Mouse (Mus musculus) left cerebral cortex, adult 11 months (tissue): ENCODE results near the gene Lrch3.
"Not testable (repeated sequence)": the region's sequence is repeated elsewhere in the genome, so short reads cannot be mapped to it uniquely, and the experiment has no call there.

Source experiments
- DNase-seq: peaks from one replicate; pipeline ENCODE4 v3.0.0; 2022; ENCODE audit warnings: low spot score

Lrch3 gene

DNA sequence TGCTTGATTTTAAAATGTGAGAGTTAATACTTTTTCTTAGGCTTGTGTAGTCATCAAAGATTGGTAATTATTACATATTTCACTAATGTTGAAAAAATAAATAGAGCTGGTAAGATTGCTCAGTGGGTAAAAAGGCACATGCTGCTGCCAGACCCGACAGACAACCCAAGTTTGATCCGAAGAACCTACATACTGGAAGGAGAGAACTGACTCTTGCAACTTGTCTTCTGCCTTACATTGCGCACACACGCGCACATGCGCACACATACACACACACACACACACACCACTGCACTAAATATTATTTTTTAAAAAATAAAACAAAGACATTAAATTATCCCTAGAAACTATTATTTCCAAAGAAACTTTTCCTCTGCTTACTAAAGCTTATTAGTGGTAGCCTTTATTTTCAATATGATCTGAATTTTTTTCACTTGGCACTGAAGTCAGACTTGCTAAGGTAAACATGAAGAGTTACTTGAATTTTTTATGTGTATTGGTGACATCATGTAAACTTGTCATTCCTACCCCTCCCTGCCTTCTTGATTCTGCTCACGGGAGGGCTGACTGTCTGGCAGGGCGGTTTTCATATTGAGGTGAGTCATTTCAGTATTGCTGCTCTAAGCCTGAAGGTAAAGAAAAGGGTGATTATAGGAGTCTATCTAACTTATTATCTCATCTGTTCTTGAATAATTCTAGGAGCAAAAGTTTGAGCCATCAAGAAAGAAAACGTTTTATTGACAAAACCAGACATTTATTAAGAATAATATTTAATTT is 1.6 kb downstream of the Lrch3 start:
- DNase-seq, result no peak

- not testable (repeated sequence) for DNase-seq
Observed at GRCm38 (mm10) chr16:32926629-32927028, 12.7 kb downstream of the Lrch3 start.

- DNase-seq, result no peak
Observed at GRCm38 (mm10) chr16:32927044-32927443, 13.1 kb downstream of the Lrch3 start.

GRCm38 (mm10) chr16:32929918-32930317 is 16.0 kb downstream of the Lrch3 start:
- DNase-seq, result no peak

- DNase-seq, result peak; percentile 39
Observed at GRCm38 (mm10) chr16:32934470-32934869, 20.6 kb downstream of the Lrch3 start.

DNA sequence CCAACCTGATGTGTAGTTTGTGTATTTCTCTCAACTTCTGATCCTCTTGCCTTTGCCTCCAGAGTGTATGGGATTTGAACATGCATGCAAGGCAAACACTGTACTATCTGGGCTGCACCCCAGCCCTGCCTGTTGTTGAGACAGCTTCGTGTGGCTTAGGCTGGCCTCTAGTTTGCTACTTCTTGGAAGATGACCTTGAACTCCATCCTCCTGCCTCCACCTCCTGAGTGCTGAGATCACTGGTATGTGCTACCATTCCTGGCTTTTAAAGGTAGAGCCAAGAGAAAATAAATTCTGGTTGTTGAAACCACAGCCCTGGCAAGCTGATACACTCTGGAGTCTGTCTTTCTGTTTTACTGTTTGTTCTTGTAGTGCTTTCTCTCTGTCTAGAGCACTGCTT is 21.2 kb downstream of the Lrch3 start:
- DNase-seq, result no peak

DNA sequence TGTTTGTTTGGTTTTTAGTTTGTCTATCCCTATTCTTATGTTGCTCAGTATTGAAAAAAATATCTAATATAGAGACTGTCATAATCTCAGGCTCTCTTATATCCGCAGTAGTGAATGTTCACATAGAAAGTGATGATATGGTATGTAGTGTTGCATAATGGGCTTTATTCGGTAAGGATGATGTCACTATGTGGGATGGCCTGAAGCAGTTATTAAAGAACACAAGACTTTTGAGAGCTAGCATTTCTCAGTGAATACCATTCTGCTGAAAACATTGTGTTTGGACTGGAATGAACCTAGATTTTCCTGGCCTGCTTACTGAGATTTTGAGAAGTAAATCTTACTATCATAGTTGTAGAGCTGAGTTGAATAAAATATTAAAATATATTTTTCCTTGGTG is 23.5 kb downstream of the Lrch3 start:
- DNase-seq, result no peak

- DNase-seq, result peak; percentile 39
Observed at GRCm38 (mm10) chr16:32939301-32939700, 25.4 kb downstream of the Lrch3 start.

- DNase-seq, result not testable (repeated sequence)
Observed at GRCm38 (mm10) chr16:32939716-32940115, 25.8 kb downstream of the Lrch3 start.

- not testable (repeated sequence) for DNase-seq
Observed at GRCm38 (mm10) chr16:32941226-32941625, 27.3 kb downstream of the Lrch3 start.

- no peak for DNase-seq
Observed at GRCm38 (mm10) chr16:32942694-32943093, 28.8 kb downstream of the Lrch3 start.

GRCm38 (mm10) chr16:32945379-32945778 is 31.5 kb downstream of the Lrch3 start:
- no peak for DNase-seq

GRCm38 (mm10) chr16:32948016-32948415 is 34.1 kb downstream of the Lrch3 start:
- no peak for DNase-seq

DNA sequence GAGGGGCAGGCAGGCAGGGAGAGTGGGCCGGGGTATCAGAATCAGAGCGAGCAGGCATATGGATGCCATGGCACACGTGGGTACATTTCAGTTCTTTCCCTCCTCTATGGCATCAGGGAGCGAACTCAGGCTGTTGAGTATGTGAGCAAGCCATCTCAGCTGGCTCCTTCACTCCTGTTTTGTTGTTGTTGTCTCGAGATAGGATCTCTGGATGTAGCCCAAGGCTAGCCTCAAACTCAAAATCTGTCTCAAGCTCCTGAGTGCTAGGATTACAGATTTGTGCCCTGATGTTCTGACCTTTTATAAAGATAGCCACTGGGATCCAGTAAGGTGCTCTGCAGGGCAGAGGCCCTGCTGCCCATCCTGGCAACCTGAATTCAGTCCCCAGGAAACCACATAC is 34.8 kb downstream of the Lrch3 start:
- no peak for DNase-seq

- no peak for DNase-seq
Observed at GRCm38 (mm10) chr16:32949281-32949680, 35.4 kb downstream of the Lrch3 start.

DNA sequence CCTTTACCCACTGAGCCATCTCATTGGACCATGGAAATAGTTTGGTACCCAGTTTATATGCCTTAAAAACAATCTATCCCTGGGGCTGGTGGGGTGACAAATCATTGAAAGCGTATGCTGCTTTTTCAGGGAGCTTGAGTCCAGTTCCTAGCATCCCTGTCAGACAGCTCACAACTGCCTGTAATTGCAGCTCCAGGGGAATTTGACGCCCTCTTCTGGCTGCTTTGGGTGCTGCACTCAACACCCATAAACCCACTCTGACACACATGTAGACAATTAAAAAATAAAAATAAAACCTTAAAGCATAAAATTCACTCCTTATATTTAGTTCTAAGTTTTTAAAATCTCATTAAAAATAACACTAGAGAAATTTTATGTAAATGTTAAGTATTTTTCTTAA is 37.2 kb downstream of the Lrch3 start:
- no peak for DNase-seq

DNA sequence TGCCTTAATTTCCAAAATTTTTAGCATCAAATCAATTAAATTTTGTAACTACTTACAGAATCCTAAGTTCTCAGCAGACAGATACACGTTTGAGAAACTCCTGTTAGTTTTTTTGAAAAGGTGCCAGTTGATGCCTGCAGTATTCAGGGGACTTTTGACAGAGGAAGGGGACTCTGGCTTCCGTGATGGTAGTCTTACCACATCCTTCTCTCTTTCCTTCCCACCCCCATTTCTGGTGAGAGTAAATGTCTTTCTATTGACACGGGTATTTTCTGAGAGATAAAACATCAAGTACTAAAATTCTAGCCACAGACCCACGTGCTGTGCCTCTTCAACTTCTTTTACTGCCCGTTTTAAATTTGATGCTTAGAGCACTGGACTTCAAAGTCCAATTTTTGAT is 39.9 kb downstream of the Lrch3 start:
- DNase-seq, result no peak

GRCm38 (mm10) chr16:32954304-32954703 is 40.4 kb downstream of the Lrch3 start:
- DNase-seq, result no peak

DNA sequence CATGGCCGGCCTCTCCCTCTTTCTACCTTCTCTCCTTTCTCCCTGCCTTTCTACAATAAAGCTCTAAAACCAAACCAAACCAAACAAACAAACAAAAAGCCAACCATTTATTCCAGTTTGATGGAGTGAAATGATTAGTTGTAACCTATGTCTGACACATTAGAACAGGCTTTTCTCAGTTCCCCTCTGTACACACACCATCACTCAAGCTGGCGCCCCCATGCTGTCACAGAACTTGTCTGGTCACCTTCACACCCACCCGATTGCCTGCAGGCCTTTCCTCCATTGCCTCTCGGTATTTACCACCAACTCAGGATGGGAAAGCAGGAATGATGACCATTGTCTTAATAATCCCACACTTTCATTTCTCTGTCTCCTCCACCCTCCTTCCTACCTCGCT is 43.0 kb downstream of the Lrch3 start:
- no peak for DNase-seq

GRCm38 (mm10) chr16:32972535-32972934 is 58.6 kb downstream of the Lrch3 start:
- no peak for DNase-seq

- no peak for DNase-seq
Observed at GRCm38 (mm10) chr16:32973047-32973446, 59.1 kb downstream of the Lrch3 start.

DNA sequence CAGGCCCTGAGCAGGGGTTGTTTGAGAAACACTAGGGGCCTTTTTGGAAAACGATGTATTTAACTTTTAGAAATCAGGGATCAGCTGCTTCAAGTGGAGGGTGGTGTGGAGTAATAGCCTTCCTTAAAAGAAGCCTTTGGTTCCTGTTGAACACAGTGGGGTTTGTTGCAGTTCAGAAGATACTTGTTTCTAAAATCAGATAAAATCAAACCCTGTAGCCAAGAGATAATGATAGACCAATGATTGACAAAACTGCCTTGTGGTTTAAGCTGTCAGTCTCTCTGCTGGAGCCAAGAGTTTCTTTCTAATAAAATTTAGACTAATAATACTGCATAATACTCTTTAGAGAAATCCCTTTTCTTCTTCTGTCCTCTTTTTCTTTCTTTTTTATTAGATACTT is 66.3 kb downstream of the Lrch3 start:
- no peak for DNase-seq

GRCm38 (mm10) chr16:32981405-32981804 is 67.5 kb downstream of the Lrch3 start:
- no peak for DNase-seq

DNA sequence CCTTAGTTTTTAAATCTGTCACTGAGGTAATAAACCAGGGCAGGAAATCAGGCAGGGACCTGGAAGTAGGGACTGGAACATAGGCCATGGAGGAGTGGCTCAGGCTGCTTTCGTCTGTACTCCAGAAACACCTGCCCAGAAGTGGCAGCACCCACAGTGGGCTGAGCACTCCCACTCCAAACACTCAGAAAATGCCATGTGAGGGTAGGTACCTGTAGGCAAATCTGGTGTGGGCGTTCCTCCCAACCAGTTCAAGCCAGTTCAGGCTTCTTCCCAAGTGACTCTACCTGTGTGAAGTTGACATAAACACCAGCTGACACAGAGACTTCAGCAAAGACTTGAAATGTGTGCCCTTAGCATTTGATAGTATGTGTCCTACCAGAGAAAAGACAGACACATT is 70.7 kb downstream of the Lrch3 start:
- DNase-seq, result no peak
